In the genomic region with DNA sequence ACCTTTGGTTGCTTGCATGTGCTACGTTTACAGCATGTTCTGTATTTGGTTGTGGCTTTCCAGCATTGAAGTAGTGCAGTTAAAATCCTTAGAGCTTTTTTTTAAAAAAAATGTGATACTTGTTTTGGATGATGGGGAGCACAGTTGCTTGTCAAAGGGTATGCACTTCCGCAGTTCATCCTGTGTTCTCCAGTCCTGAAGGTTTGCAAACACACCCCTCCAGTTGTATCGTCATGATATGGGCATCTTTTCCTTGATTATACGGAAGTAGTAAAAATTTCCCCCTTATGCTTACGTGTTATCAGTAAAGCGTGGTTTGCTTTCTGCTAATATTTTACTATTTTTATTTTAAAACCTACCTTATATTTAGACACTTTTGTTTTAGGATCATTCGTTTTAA, we compare ENCODE assay signal across 8 mouse cellular contexts. TPM values are rescaled to one million over a fixed set of nuclear protein-coding genes. Genes with fewer than 3 reads are reported as not detected.
DNase-seq lines count a peak whose midpoint lies in the region; ATAC-seq lines count a peak whose summit lies in the region.

No protein-coding gene starts in this region.

- no peak for DNase-seq in lung, postnatal 14 days
- no peak for DNase-seq in embryonic facial prominence, embryonic 11.5 days (ENCODE audit: low spot score)
- no peak for DNase-seq in embryo, embryonic 10 days (ENCODE audit: low spot score)
- no peak for DNase-seq in kidney, postnatal 25 days

- peak overlapping the region; percentile 85 for H3K4me3 ChIP-seq in lung, embryonic 15.5 days
- peak overlapping the region; percentile 79 for H3K4me3 ChIP-seq in embryonic facial prominence, embryonic 11.5 days (ENCODE audit: low read depth, low read length)
- H3K4me3 ChIP-seq in intestine, embryonic 16.5 days (ENCODE audit: low read length) = peak overlapping the region; percentile 87
- H3K4me3 ChIP-seq in neural tube, embryonic 14.5 days (ENCODE audit: low read depth, low read length) = peak overlapping the region; percentile 88

- no peak for ATAC-seq in lung, embryonic 15.5 days (ENCODE audit: borderline replicate concordance, extremely low read depth, low FRiP score, low TSS enrichment)
- ATAC-seq in embryonic facial prominence, embryonic 11.5 days (replicated peaks; ENCODE audit: insufficient number of reproducible peaks, low FRiP score, low TSS enrichment, low read depth) = no peak
- ATAC-seq in intestine, embryonic 16.5 days = no peak
- no peak for ATAC-seq in neural tube, embryonic 14.5 days (ENCODE audit: low read depth)
- no peak; the same call in 1 of the 2 replicates for ATAC-seq in megakaryocyte-erythroid progenitor cell, adult 5-6 weeks (replicated peaks; ENCODE audit: low FRiP score, low TSS enrichment, poor library complexity, severe bottlenecking)

- H3K9me3 ChIP-seq in lung, embryonic 15.5 days = no peaks in the 10 kb centered on the region
- H3K9me3 ChIP-seq in embryonic facial prominence, embryonic 11.5 days (replicated peaks; ENCODE audit: control insufficient read depth, low read length) = no peaks in the 10 kb centered on the region
- no peaks in the 10 kb centered on the region for H3K9me3 ChIP-seq in intestine, embryonic 16.5 days (ENCODE audit: control insufficient read depth, low read length)
- H3K9me3 ChIP-seq in neural tube, embryonic 14.5 days (ENCODE audit: control insufficient read depth, low read length) = no peaks in the 10 kb centered on the region

- H3K9ac ChIP-seq in lung, embryonic 15.5 days = peak overlapping the region; percentile 86
- peak overlapping the region; percentile 86 for H3K9ac ChIP-seq in embryonic facial prominence, embryonic 11.5 days (replicated peaks; ENCODE audit: low read length)
- peak overlapping the region; percentile 90 for H3K9ac ChIP-seq in intestine, embryonic 16.5 days (ENCODE audit: low read depth, low read length)
- peak overlapping the region; percentile 87 for H3K9ac ChIP-seq in neural tube, embryonic 14.5 days (replicated peaks; ENCODE audit: low read depth, low read length)

- H3K4me1 ChIP-seq in lung, embryonic 15.5 days = peaks cover 14% of the 10 kb centered on the region
- H3K4me1 ChIP-seq in embryonic facial prominence, embryonic 11.5 days (ENCODE audit: control insufficient read depth, insufficient read depth, low read length) = no peaks in the 10 kb centered on the region
- 0 out of 2 replicates have a peak, but pooled peaks cover 2% of the 10 kb centered on the region for H3K4me1 ChIP-seq in intestine, embryonic 16.5 days (ENCODE audit: control insufficient read depth, insufficient read depth, low read length)
- peaks cover 19% of the 10 kb centered on the region; the same call in 1 of the 2 replicates for H3K4me1 ChIP-seq in neural tube, embryonic 14.5 days (ENCODE audit: control insufficient read depth, insufficient read depth, low read length)

- H3K27ac ChIP-seq in lung, embryonic 15.5 days = no peak overlapping the region
- no peak overlapping the region for H3K27ac ChIP-seq in embryonic facial prominence, embryonic 11.5 days (replicated peaks; ENCODE audit: low read depth, low read length)
- peak overlapping the region; percentile 96; the same call in 1 of the 2 replicates for H3K27ac ChIP-seq in intestine, embryonic 16.5 days (ENCODE audit: low read length)
- H3K27ac ChIP-seq in neural tube, embryonic 14.5 days (ENCODE audit: low read depth, low read length) = no peak overlapping the region

- no peaks in the 10 kb centered on the region for H3K27me3 ChIP-seq in lung, embryonic 15.5 days
- H3K27me3 ChIP-seq in embryonic facial prominence, embryonic 11.5 days (ENCODE audit: control insufficient read depth, insufficient read depth, low read length) = no peaks in the 10 kb centered on the region
- H3K27me3 ChIP-seq in intestine, embryonic 16.5 days (replicated peaks; ENCODE audit: control insufficient read depth, insufficient read depth, low read length) = no peaks in the 10 kb centered on the region
- H3K27me3 ChIP-seq in neural tube, embryonic 14.5 days (ENCODE audit: control insufficient read depth, insufficient read depth, low read length) = no peaks in the 10 kb centered on the region

- H3K4me2 ChIP-seq in lung, embryonic 15.5 days = peak overlapping the region; percentile 72
- peak overlapping the region; percentile 57 for H3K4me2 ChIP-seq in embryonic facial prominence, embryonic 11.5 days (ENCODE audit: low read depth, low read length)
- peak overlapping the region; percentile 80 for H3K4me2 ChIP-seq in intestine, embryonic 16.5 days (ENCODE audit: low read depth, low read length)
- H3K4me2 ChIP-seq in neural tube, embryonic 14.5 days (ENCODE audit: low read depth, low read length) = peak overlapping the region; percentile 71

- H3K36me3 ChIP-seq in lung, embryonic 15.5 days = peaks cover 6% of the 10 kb centered on the region; the same call in 1 of the 2 replicates
- H3K36me3 ChIP-seq in embryonic facial prominence, embryonic 11.5 days (replicated peaks; ENCODE audit: control insufficient read depth, insufficient read depth, low read depth, low read length) = no peaks in the 10 kb centered on the region
- H3K36me3 ChIP-seq in intestine, embryonic 16.5 days (ENCODE audit: control insufficient read depth, insufficient read depth, low read length) = no peaks in the 10 kb centered on the region
- H3K36me3 ChIP-seq in neural tube, embryonic 14.5 days (ENCODE audit: control insufficient read depth, insufficient read depth, low read length) = 0 out of 2 replicates have a peak, but pooled peaks cover 5% of the 10 kb centered on the region

- 25% methylated on average over 7 of the region's 7 CpGs for WGBS in lung, embryonic 15.5 days
- 52% methylated on average over 7 of the region's 7 CpGs for WGBS in embryonic facial prominence, embryonic 11.5 days
- 31% methylated on average over 7 of the region's 7 CpGs for WGBS in intestine, embryonic 16.5 days
- WGBS in neural tube, embryonic 14.5 days = 50% methylated on average over 7 of the region's 7 CpGs

RNA-seq across cellular contexts. Expression of gene Capn7, which starts 1.0 kb away (rescaled TPM):
- 34.8 and 37.2 TPM in 2 replicates for polyA plus RNA-seq in lung, embryonic 15.5 days (2015; fragmentation: Nextera tagmentation; extraction: Ambion mirVana)
- 36.8 and 38.5 TPM in 2 replicates for polyA plus RNA-seq in embryonic facial prominence, embryonic 11.5 days (2014; fragmentation: Nextera tagmentation; extraction: Ambion mirVana)
- 31.7 and 32.8 TPM in 2 replicates for polyA plus RNA-seq in intestine, embryonic 16.5 days (2015; fragmentation: Nextera tagmentation; extraction: Ambion mirVana)
- 89.4 and 92.9 TPM in 2 replicates for polyA plus RNA-seq in neural tube, embryonic 14.5 days (2014; fragmentation: Nextera tagmentation; extraction: Ambion mirVana)
- total RNA-seq in megakaryocyte-erythroid progenitor cell, adult 5-6 weeks (2014; fragmentation: Nextera tagmentation) = 36.1 and 45.5 TPM in 2 replicates
- 64.5 and 81.7 TPM in 2 replicates for total RNA-seq in megakaryocyte-erythroid progenitor cell, adult 5-6 weeks (2017)

RNA-seq across cellular contexts. Expression of gene Dnah1, which starts 13.7 kb away (rescaled TPM):
- polyA plus RNA-seq in lung, embryonic 15.5 days (2015; fragmentation: Nextera tagmentation; extraction: Ambion mirVana) = 2.7 and 3.3 TPM in 2 replicates
- polyA plus RNA-seq in embryonic facial prominence, embryonic 11.5 days (2014; fragmentation: Nextera tagmentation; extraction: Ambion mirVana) = 7.3 and 7.4 TPM in 2 replicates
- 2.4 and 3.0 TPM in 2 replicates for polyA plus RNA-seq in intestine, embryonic 16.5 days (2015; fragmentation: Nextera tagmentation; extraction: Ambion mirVana)
- 3.6 and 4.0 TPM in 2 replicates for polyA plus RNA-seq in neural tube, embryonic 14.5 days (2014; fragmentation: Nextera tagmentation; extraction: Ambion mirVana)
- 0.59 TPM in 1 of 2 replicates, not detected in the other for total RNA-seq in megakaryocyte-erythroid progenitor cell, adult 5-6 weeks (2014; fragmentation: Nextera tagmentation)
- 0.04 TPM in 1 of 2 replicates, not detected in the other for total RNA-seq in megakaryocyte-erythroid progenitor cell, adult 5-6 weeks (2017)
